Mouse (Mus musculus): ENCODE measurements at regions not wholly inside any gene's neighbourhood (a gene's known extent, or its start where the extent isn't known, plus 50 kb on each side); places are given as distances from the start of the nearest gene placed in this dataset.

- Histone ChIP-seq H3K36me3 (ENCODE audit: control insufficient read depth, insufficient read depth, low read length, poor library complexity, severe bottlenecking) (no peaks in the 10 kb centered on the region), H3K4me3 (ENCODE audit: low read depth, low read length) (no peak overlapping the region), H3K9me3 (replicated peaks; ENCODE audit: control insufficient read depth, insufficient read depth, low read length, poor library complexity, severe bottlenecking) (no peaks in the 10 kb centered on the region), H3K27ac (ENCODE audit: insufficient read depth, low read length) (no peak overlapping the region), H3K9ac (ENCODE audit: low read depth, poor library complexity, severe bottlenecking) (no peak overlapping the region), H3K4me1 (ENCODE audit: control insufficient read depth, insufficient read depth, low read length) (peaks cover 1% of the 10 kb centered on the region), H3K27me3 (ENCODE audit: control insufficient read depth, insufficient read depth, low read length, poor library complexity, severe bottlenecking) (no peaks in the 10 kb centered on the region)
- TF ChIP-seq POLR2A (IDR thresholded peaks at IDR 0.05; ENCODE audit: insufficient read depth, low read length) (no peak), EP300 (IDR thresholded peaks at IDR 0.05; ENCODE audit: insufficient read depth, low read depth, low read length) (no peak), CTCF (IDR thresholded peaks at IDR 0.05; ENCODE audit: low read depth, low read length) (no peak)
These were observed 61.4 kb upstream of the Rad23b start for GRCm38 (mm10) chr4:55288456-55288855.

GRCm38 (mm10) chr4:55292277-55292676 lies 57.6 kb upstream of the Rad23b start:
- Histone ChIP-seq H3K4me3 (ENCODE audit: low read depth, low read length) (no peak overlapping the region), H3K9ac (ENCODE audit: low read depth, poor library complexity, severe bottlenecking) (no peak overlapping the region), H3K4me1 (ENCODE audit: control insufficient read depth, insufficient read depth, low read length) (peaks cover 1% of the 10 kb centered on the region), H3K27ac (ENCODE audit: insufficient read depth, low read length) (no peak overlapping the region), H3K36me3 (ENCODE audit: control insufficient read depth, insufficient read depth, low read length, poor library complexity, severe bottlenecking) (no peaks in the 10 kb centered on the region), H3K9me3 (replicated peaks; ENCODE audit: control insufficient read depth, insufficient read depth, low read length, poor library complexity, severe bottlenecking) (no peaks in the 10 kb centered on the region), H3K27me3 (ENCODE audit: control insufficient read depth, insufficient read depth, low read length, poor library complexity, severe bottlenecking) (no peaks in the 10 kb centered on the region)
- TF ChIP-seq EP300 (IDR thresholded peaks at IDR 0.05; ENCODE audit: insufficient read depth, low read depth, low read length) (no peak), CTCF (IDR thresholded peaks at IDR 0.05; ENCODE audit: low read depth, low read length) (peak; percentile 85)

DNA sequence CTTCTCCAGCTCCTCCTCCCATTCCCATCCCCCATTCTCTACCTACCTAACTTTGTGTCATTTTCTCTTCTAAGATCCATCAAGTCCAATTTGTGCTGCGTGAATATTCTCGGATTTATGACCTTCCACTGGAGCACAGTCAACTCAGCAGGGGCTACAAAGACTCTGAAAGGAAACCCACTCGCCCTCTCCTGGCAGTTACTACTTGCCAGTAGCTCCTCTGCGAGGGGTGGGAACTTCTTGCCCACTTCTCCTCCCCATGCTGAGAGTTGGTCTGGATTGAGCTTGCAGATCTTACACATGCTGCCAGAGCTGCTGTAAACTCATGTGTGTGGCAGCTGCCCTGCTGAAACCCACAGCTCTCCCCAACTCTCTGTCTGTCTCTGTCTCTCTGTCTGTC lies 57.1 kb upstream of the Rad23b start:
- H3K9ac ChIP-seq (ENCODE audit: low read depth, poor library complexity, severe bottlenecking) = no peak overlapping the region
- H3K27me3 ChIP-seq (ENCODE audit: control insufficient read depth, insufficient read depth, low read length, poor library complexity, severe bottlenecking) = no peaks in the 10 kb centered on the region
- no peaks in the 10 kb centered on the region for H3K36me3 ChIP-seq (ENCODE audit: control insufficient read depth, insufficient read depth, low read length, poor library complexity, severe bottlenecking)
- H3K4me3 ChIP-seq (ENCODE audit: low read depth, low read length) = no peak overlapping the region
- TF ChIP-seq POLR2A (IDR thresholded peaks at IDR 0.05; ENCODE audit: insufficient read depth, low read length) (no peak), CTCF (IDR thresholded peaks at IDR 0.05; ENCODE audit: low read depth, low read length) (no peak), EP300 (IDR thresholded peaks at IDR 0.05; ENCODE audit: insufficient read depth, low read depth, low read length) (no peak)
- H3K4me1 ChIP-seq (ENCODE audit: control insufficient read depth, insufficient read depth, low read length) = peaks cover 1% of the 10 kb centered on the region
- no peaks in the 10 kb centered on the region for H3K9me3 ChIP-seq (replicated peaks; ENCODE audit: control insufficient read depth, insufficient read depth, low read length, poor library complexity, severe bottlenecking)
- no peak overlapping the region for H3K27ac ChIP-seq (ENCODE audit: insufficient read depth, low read length)

- H3K4me1 ChIP-seq (ENCODE audit: control insufficient read depth, insufficient read depth, low read length) = peaks cover 1% of the 10 kb centered on the region
- no peak overlapping the region for H3K4me3 ChIP-seq (ENCODE audit: low read depth, low read length)
- no peaks in the 10 kb centered on the region for H3K36me3 ChIP-seq (ENCODE audit: control insufficient read depth, insufficient read depth, low read length, poor library complexity, severe bottlenecking)
- H3K9me3 ChIP-seq (replicated peaks; ENCODE audit: control insufficient read depth, insufficient read depth, low read length, poor library complexity, severe bottlenecking) = no peaks in the 10 kb centered on the region
- H3K27ac ChIP-seq (ENCODE audit: insufficient read depth, low read length) = no peak overlapping the region
- H3K9ac ChIP-seq (ENCODE audit: low read depth, poor library complexity, severe bottlenecking) = no peak overlapping the region; the same call in 1 of the 2 replicates
- no peak for TF ChIP-seq EP300 (IDR thresholded peaks at IDR 0.05; ENCODE audit: insufficient read depth, low read depth, low read length)
- no peak for TF ChIP-seq POLR2A (IDR thresholded peaks at IDR 0.05; ENCODE audit: insufficient read depth, low read length)
- H3K27me3 ChIP-seq (ENCODE audit: control insufficient read depth, insufficient read depth, low read length, poor library complexity, severe bottlenecking) = no peaks in the 10 kb centered on the region
These were observed 56.3 kb upstream of the Rad23b start for GRCm38 (mm10) chr4:55293347-55294079.

- H3K9ac ChIP-seq (ENCODE audit: low read depth, poor library complexity, severe bottlenecking) = peak overlapping the region; percentile 60
- H3K4me1 ChIP-seq (ENCODE audit: control insufficient read depth, insufficient read depth, low read length) = peaks cover 1% of the 10 kb centered on the region
- H3K9me3 ChIP-seq (replicated peaks; ENCODE audit: control insufficient read depth, insufficient read depth, low read length, poor library complexity, severe bottlenecking) = no peaks in the 10 kb centered on the region
- H3K27me3 ChIP-seq (ENCODE audit: control insufficient read depth, insufficient read depth, low read length, poor library complexity, severe bottlenecking) = no peaks in the 10 kb centered on the region
- peak overlapping the region; percentile 65 for H3K4me3 ChIP-seq (ENCODE audit: low read depth, low read length)
- H3K36me3 ChIP-seq (ENCODE audit: control insufficient read depth, insufficient read depth, low read length, poor library complexity, severe bottlenecking) = no peaks in the 10 kb centered on the region
- no peak overlapping the region for H3K27ac ChIP-seq (ENCODE audit: insufficient read depth, low read length)
- TF ChIP-seq POLR2A (IDR thresholded peaks at IDR 0.05; ENCODE audit: insufficient read depth, low read length) (no peak), CTCF (IDR thresholded peaks at IDR 0.05; ENCODE audit: low read depth, low read length) (no peak), EP300 (IDR thresholded peaks at IDR 0.05; ENCODE audit: insufficient read depth, low read depth, low read length) (peak; percentile 69; the same call in 1 of the 2 replicates)
These were observed 55.6 kb upstream of the Rad23b start for GRCm38 (mm10) chr4:55294255-55294687.

GRCm38 (mm10) chr4:55297841-55298240 lies 52.0 kb upstream of the Rad23b start:
- H3K27me3 ChIP-seq (ENCODE audit: control insufficient read depth, insufficient read depth, low read length, poor library complexity, severe bottlenecking) = no peaks in the 10 kb centered on the region
- no peak for TF ChIP-seq POLR2A (IDR thresholded peaks at IDR 0.05; ENCODE audit: insufficient read depth, low read length)
- TF ChIP-seq EP300 (IDR thresholded peaks at IDR 0.05; ENCODE audit: insufficient read depth, low read depth, low read length) = no peak
- no peak for TF ChIP-seq CTCF (IDR thresholded peaks at IDR 0.05; ENCODE audit: low read depth, low read length)
- H3K9ac ChIP-seq (ENCODE audit: low read depth, poor library complexity, severe bottlenecking) = no peak overlapping the region
- no peaks in the 10 kb centered on the region for H3K9me3 ChIP-seq (replicated peaks; ENCODE audit: control insufficient read depth, insufficient read depth, low read length, poor library complexity, severe bottlenecking)
- no peak overlapping the region for H3K27ac ChIP-seq (ENCODE audit: insufficient read depth, low read length)
- H3K36me3 ChIP-seq (ENCODE audit: control insufficient read depth, insufficient read depth, low read length, poor library complexity, severe bottlenecking) = no peaks in the 10 kb centered on the region
- peaks cover under 1% of the 10 kb centered on the region for H3K4me1 ChIP-seq (ENCODE audit: control insufficient read depth, insufficient read depth, low read length)
- H3K4me3 ChIP-seq (ENCODE audit: low read depth, low read length) = no peak overlapping the region

Measured in ES-Bruce4 (cell line).